Mouse (Mus musculus) ES-E14 (cell line): ENCODE results near the gene Prkcd.

Source experiments
- CHD2 ChIP-seq: IDR thresholded peaks from 2 replicates; pipeline ENCODE4 v1.6.1; 2014; ENCODE audit warnings: mild to moderate bottlenecking, low read depth, low read length, inconsistent platforms
- HCFC1 ChIP-seq: IDR thresholded peaks from 2 replicates; pipeline ENCODE4 v1.6.1; 2012; ENCODE audit warnings: low read length, inconsistent platforms, borderline replicate concordance; ENCODE audit not compliant: insufficient read depth
- MAFK ChIP-seq: IDR thresholded peaks from 2 replicates; pipeline ENCODE4 v1.6.1; 2014; ENCODE audit warnings: mild to moderate bottlenecking, low read depth, low read length, inconsistent platforms; ENCODE audit not compliant: insufficient read depth
- ZC3H11A ChIP-seq: IDR thresholded peaks from 2 replicates; pipeline ENCODE4 v1.6.1; 2012; ENCODE audit warnings: low read depth, mild to moderate bottlenecking, inconsistent platforms, low read length, borderline replicate concordance

- no peak for TF ChIP-seq HCFC1
- TF ChIP-seq CHD2: no peak
- no peak for TF ChIP-seq MAFK
- TF ChIP-seq ZC3H11A: no peak
These were observed 30.3 kb downstream of the Prkcd start for GRCm38 (mm10) chr14:30595576-30596313.
